Mouse (Mus musculus) heart, embryonic 16.5 days (tissue): Measurements from ENCODE around the gene Taco1. TPM values are rescaled to one million over a fixed set of nuclear protein-coding genes. Genes with fewer than 3 reads are reported as not detected.
A peak's percentile ranks its signal among the peaks of the same experiment; 100 is the strongest.
"Not testable (repeated sequence)": the region's sequence is repeated elsewhere in the genome, so short reads cannot be mapped to it uniquely, and the experiment has no call there.

ENCODE experiments used
- ATAC-seq: fragments of 200-750 bp; cut with Nextera tagmentation; replicated peaks from 2 replicates; pipeline ENCODE4 v1.8.0; 2017; ENCODE audit warnings: moderate number of reproducible peaks; ENCODE audit not compliant: insufficient read depth, low FRiP score; ENCODE audit errors: extremely low read depth
- H3K27ac ChIP-seq: fragments of 300-500 bp; sonication (generic); 2 replicates; pipeline ENCODE4 v1.5.1; 2014; ENCODE audit warnings: mild to moderate bottlenecking, low read length, control low read depth, moderate library complexity
- H3K27me3 ChIP-seq: fragments of 300-500 bp; sonication (generic); 2 replicates; pipeline ENCODE4 v1.6.1; 2014; ENCODE audit warnings: low read length, mixed read lengths; ENCODE audit not compliant: control insufficient read depth, insufficient read depth
- H3K36me3 ChIP-seq: fragments of 300-500 bp; sonication (generic); 2 replicates; pipeline ENCODE4 v1.6.1; 2014; ENCODE audit not compliant: control insufficient read depth, insufficient read depth
- H3K4me1 ChIP-seq: fragments of 300-500 bp; sonication (generic); 2 replicates; pipeline ENCODE4 v1.6.1; 2014; ENCODE audit warnings: low read length, mixed read lengths; ENCODE audit not compliant: control insufficient read depth, insufficient read depth
- H3K4me2 ChIP-seq: fragments of 300-500 bp; sonication (generic); 2 replicates; pipeline ENCODE4 v1.6.1; 2014; ENCODE audit warnings: low read depth, mild to moderate bottlenecking, control low read depth, low read length
- H3K4me3 ChIP-seq: fragments of 300-500 bp; sonication (generic); 2 replicates; pipeline ENCODE4 v1.5.1; 2014; ENCODE audit warnings: mild to moderate bottlenecking, control low read depth, low read length
- H3K9ac ChIP-seq: fragments of 300-500 bp; sonication (generic); 2 replicates; pipeline ENCODE4 v1.6.1; 2014; ENCODE audit warnings: low read length, control low read depth
- H3K9me3 ChIP-seq: fragments of 300-500 bp; sonication (generic); replicated peaks from 2 replicates; pipeline ENCODE4 v1.6.1; 2016; ENCODE audit warnings: low read length; ENCODE audit not compliant: control insufficient read depth
- WGBS: fragments of 180-500 bp; shearing (Covaris S2); extraction: QIAGEN DNeasy Blood & Tissue Kit; methylation state at CpG from one replicate; pipeline ENCODE4 v1.1.7; 2014; 5-methylcytosine and 5-hydroxymethylcytosine counted together
- polyA plus RNA-seq: library from polyadenylated mRNA; unstranded; fragments of >200 nt; fragmentation: Nextera tagmentation; extraction: Ambion mirVana; gene quantifications from 2 replicates; pipeline ENCODE4 v1.2.1, GENCODE M21; 2015

Taco1 gene
- polyA plus RNA-seq, 1 experiment from 2014 or later = 13.0 TPM

DNA sequence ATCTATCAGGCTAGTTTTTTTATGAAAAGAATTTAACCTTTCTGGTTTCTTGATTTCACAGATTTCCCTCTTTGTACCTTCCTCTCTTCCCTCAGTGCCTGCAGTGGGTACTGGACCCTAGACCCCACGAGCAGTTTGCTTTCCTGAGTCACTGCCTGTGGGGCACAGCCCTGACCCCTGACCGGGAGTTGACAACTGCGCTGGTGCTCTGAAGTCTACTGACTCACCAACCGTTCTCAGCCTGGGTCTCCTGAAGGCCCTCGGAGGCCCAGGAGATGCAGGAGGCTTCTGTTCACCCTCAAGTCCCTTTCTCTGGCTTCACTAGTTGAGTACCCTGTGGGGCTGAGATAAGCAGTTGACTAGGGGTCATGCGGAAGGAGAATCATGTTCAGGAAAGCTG, 10.5 kb upstream of the Taco1 start:
- H3K4me3 ChIP-seq = no peak overlapping the region
- no peaks in the 10 kb centered on the region for H3K9me3 ChIP-seq
- ATAC-seq = no peak
- 84% methylated on average over 6 of the region's 6 CpGs for WGBS
- H3K4me1 ChIP-seq = no peaks in the 10 kb centered on the region
- no peaks in the 10 kb centered on the region for H3K27me3 ChIP-seq
- H3K27ac ChIP-seq = no peak overlapping the region
- H3K4me2 ChIP-seq = no peak overlapping the region
- H3K36me3 ChIP-seq = peaks cover 63% of the 10 kb centered on the region
- no peak overlapping the region for H3K9ac ChIP-seq

DNA sequence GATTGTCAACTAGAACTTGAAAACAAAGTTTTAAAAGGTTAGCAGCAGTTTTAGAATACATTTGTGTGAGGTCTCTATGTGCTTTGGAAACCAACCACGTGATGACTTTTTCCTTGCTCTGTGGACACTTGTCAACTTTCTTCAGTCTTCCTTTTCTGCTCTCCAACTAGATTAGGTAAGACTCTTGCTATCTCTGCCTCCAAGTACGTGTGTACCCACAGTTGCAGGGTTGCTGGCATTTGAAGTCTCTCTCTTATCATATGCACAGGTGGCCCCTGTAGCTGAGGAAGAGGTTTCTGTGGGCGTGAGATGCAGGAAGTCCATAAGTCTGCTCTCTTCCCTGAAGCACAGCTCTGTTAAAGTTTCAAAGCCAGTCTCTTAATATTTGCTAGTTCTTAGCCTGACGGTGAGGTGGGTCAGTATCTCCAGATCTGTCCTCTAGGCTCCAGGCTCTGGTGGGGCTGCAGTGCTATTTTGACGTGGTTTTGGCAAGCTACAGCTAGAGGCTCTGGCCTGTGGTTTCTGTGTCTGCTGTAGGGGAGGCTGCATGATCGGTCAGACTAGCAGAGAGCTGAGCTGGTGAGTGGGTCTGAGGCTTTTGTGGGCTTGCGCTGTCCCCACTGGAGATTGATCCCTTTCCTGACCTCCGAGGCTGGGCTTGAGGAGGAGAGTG, 8.9 kb upstream of the Taco1 start:
- Histone ChIP-seq H3K9ac (no peak overlapping the region), H3K36me3 (peaks cover 52% of the 10 kb centered on the region), H3K4me2 (no peak overlapping the region), H3K4me1 (no peaks in the 10 kb centered on the region), H3K4me3 (no peak overlapping the region), H3K27ac (no peak overlapping the region), H3K27me3 (no peaks in the 10 kb centered on the region), H3K9me3 (no peaks in the 10 kb centered on the region)
- WGBS = 73% methylated on average over 8 of the region's 8 CpGs
- ATAC-seq = no peak

- Histone ChIP-seq H3K4me3 (no peak overlapping the region), H3K36me3 (peaks cover 44% of the 10 kb centered on the region), H3K9me3 (no peaks in the 10 kb centered on the region), H3K27me3 (no peaks in the 10 kb centered on the region), H3K9ac (no peak overlapping the region), H3K4me1 (no peaks in the 10 kb centered on the region), H3K27ac (no peak overlapping the region), H3K4me2 (no peak overlapping the region)
- 80% methylated on average over 8 of the region's 8 CpGs for WGBS
- ATAC-seq = no peak
Observed at GRCm38 (mm10) chr11:106058020-106058419, 7.8 kb upstream of the Taco1 start.

DNA sequence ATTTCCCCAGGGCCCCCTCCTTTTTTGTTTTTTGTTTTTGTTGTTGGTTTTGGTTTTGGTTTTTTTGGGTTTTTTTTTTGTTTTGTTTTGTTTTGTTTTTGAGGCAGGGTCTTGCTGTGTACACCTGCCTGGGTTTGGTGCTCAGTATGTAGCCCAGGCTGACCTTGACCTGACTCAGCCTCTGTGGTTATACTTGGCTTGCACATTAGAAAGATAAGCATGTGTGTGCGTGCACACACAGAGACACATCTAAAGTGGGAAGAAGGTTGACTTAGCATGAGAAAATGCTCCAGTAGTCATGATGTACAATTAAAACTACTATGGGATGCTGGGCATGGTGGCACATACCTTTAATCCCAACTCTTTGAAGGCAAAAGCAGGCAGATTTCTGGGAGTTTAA, 5.3 kb upstream of the Taco1 start:
- no peak overlapping the region for H3K9ac ChIP-seq
- H3K36me3 ChIP-seq = peaks cover 26% of the 10 kb centered on the region
- WGBS = 70% methylated on average over 1 of the region's 1 CpGs
- H3K4me2 ChIP-seq = no peak overlapping the region
- H3K4me3 ChIP-seq = no peak overlapping the region
- H3K4me1 ChIP-seq = no peaks in the 10 kb centered on the region
- ATAC-seq = no peak
- no peak overlapping the region for H3K27ac ChIP-seq
- no peaks in the 10 kb centered on the region for H3K27me3 ChIP-seq
- no peaks in the 10 kb centered on the region for H3K9me3 ChIP-seq

- Histone ChIP-seq H3K4me2 (no peak overlapping the region), H3K9me3 (no peaks in the 10 kb centered on the region), H3K27ac (no peak overlapping the region), H3K36me3 (peaks cover 20% of the 10 kb centered on the region), H3K4me3 (no peak overlapping the region), H3K4me1 (no peaks in the 10 kb centered on the region), H3K27me3 (no peaks in the 10 kb centered on the region), H3K9ac (no peak overlapping the region)
- WGBS = 80% methylated on average over 1 of the region's 1 CpGs
- ATAC-seq = no peak
Observed at GRCm38 (mm10) chr11:106061311-106061710, 4.5 kb upstream of the Taco1 start.

DNA sequence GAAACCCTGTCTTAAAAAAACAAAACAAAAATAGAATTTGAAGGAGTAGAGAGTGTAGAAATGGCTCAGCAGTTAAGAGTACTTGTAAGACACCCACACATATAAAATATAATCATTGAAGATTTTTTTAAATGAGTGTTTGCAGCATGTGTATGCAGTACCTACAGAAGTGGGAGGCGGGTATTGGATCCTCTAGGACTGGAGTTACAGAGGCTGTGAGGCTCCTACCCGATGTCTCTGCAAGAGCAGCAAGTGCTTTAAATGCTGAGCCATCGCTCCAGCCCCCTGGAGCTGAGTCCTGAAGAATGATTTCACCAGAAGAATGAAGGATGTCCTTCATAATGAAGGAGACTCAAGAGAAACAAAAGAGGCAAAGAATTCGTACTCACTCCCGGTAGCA, 2.1 kb upstream of the Taco1 start:
- H3K9me3 ChIP-seq = no peaks in the 10 kb centered on the region
- no peak overlapping the region for H3K27ac ChIP-seq
- no peak overlapping the region for H3K4me3 ChIP-seq
- peaks cover 8% of the 10 kb centered on the region for H3K4me1 ChIP-seq
- WGBS = 79% methylated on average over 5 of the region's 5 CpGs
- H3K9ac ChIP-seq = no peak overlapping the region
- peaks cover 9% of the 10 kb centered on the region; the same call in 1 of the 2 replicates for H3K36me3 ChIP-seq
- H3K4me2 ChIP-seq = no peak overlapping the region
- no peaks in the 10 kb centered on the region for H3K27me3 ChIP-seq
- ATAC-seq = no peak

DNA sequence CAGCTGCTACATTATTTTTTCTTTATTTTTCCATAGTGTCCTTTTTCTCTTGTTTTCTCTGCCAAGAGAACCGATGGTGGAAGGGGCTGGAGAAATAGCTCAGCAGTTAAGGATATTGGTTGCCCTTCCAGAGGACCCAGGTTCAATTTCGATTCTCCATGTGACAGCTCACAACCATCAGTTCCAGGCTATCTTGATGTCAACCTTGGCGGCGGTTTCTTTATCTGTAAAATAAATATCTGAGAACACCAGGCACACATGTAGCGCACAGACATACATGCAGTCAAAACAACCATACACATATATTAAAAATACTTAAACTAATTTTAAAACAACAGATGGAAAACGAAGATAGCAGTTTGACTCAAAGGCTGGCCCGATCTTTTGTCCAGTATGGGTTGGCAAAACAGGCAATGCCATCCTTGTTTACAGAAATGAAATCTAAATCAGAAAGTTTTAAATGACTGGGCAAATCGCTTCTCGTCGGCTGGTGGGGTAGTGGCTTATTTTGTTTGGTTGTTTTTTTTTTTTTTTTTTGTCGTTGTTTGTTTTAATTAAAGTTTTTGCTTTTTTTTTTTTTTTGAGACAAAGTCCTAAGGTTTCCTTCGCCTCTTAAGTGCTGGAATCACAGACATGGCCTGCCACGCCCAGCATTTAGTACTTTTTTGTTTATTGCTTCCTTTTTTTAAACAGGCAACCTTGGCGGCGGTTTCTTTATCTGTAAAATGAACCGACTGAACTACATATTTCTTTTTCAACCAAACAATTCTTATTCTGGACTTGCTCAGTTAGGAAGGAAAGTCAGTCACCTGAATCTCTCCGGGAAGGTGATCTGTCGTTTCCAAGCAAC, 563 bp upstream of the Taco1 start:
- Histone ChIP-seq H3K4me1 (peaks cover 8% of the 10 kb centered on the region), H3K9me3 (no peaks in the 10 kb centered on the region), H3K9ac (peak overlapping the region; percentile 95), H3K27ac (0 out of 2 replicates have a peak overlapping the region, but pooled peaks have one; percentile 14), H3K4me3 (peak overlapping the region; percentile 90), H3K4me2 (peak overlapping the region; percentile 84), H3K36me3 (no peaks in the 10 kb centered on the region; the same call in 1 of the 2 replicates), H3K27me3 (no peaks in the 10 kb centered on the region)
- ATAC-seq = no peak
- 34% methylated on average over 18 of the region's 18 CpGs for WGBS

DNA sequence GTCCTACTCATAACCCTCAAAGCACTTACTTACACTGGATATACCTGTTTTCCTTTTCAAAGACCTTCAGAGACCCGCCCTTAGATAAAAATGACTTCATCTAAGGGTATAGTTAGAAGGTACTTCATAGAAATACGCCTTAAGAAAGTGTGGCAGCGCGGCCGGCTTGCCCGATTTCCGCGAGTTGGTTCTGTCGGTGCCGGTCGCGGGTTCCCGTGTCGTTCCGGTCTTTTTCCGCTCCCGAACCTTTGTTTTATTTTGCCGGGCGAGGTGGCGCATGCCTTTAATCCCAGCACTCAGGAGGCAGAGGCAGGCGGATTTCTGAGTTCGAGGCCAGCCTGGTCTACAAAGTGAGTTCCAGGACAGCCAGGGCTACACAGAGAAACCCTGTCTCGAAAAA, 755 bp downstream of the Taco1 start:
- not testable (repeated sequence) for ATAC-seq, H3K27me3 ChIP-seq, H3K36me3 ChIP-seq, H3K4me1 ChIP-seq, H3K9me3 ChIP-seq
- Histone ChIP-seq H3K4me3 (peak overlapping the region; percentile 90), H3K27ac (peak overlapping the region; percentile 90), H3K9ac (peak overlapping the region; percentile 95), H3K4me2 (peak overlapping the region; percentile 84)
- WGBS = 11% methylated on average over 23 of the region's 23 CpGs

DNA sequence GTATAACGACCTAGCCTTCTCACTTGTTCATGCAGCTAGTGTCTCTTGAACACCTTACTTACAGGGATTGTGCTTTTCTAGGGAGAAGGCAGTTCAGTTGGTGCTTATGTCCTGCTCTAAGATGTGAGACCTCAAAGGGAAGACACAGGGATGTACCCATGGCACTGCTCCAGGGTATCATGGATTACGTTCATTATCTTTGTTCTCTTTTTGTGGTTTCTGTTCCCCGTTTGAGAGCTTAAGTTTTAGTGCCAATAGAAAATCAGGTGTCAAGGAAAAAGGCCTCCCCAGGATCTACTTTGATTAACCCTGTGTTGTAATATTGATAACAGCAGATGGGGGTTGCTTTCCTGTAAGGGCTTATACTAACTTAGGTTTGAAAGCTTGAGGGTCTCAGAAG, 7.9 kb downstream of the Taco1 start:
- H3K4me3 ChIP-seq = no peak overlapping the region
- no peak overlapping the region for H3K27ac ChIP-seq
- WGBS = 85% methylated on average over 3 of the region's 3 CpGs
- ATAC-seq = no peak
- no peak overlapping the region for H3K9ac ChIP-seq
- no peaks in the 10 kb centered on the region for H3K9me3 ChIP-seq
- H3K36me3 ChIP-seq = peaks cover 21% of the 10 kb centered on the region
- no peak overlapping the region for H3K4me2 ChIP-seq
- no peaks in the 10 kb centered on the region for H3K4me1 ChIP-seq
- no peaks in the 10 kb centered on the region for H3K27me3 ChIP-seq
